Mouse (Mus musculus): Measurements from ENCODE around the gene Zcchc10. TPM values are rescaled to one million over a fixed set of nuclear protein-coding genes. Genes with fewer than 3 reads are reported as not detected.

Zcchc10 gene
- total RNA-seq, 2 experiments from 2014 or later = 4.0 to 19.3 TPM

DNA sequence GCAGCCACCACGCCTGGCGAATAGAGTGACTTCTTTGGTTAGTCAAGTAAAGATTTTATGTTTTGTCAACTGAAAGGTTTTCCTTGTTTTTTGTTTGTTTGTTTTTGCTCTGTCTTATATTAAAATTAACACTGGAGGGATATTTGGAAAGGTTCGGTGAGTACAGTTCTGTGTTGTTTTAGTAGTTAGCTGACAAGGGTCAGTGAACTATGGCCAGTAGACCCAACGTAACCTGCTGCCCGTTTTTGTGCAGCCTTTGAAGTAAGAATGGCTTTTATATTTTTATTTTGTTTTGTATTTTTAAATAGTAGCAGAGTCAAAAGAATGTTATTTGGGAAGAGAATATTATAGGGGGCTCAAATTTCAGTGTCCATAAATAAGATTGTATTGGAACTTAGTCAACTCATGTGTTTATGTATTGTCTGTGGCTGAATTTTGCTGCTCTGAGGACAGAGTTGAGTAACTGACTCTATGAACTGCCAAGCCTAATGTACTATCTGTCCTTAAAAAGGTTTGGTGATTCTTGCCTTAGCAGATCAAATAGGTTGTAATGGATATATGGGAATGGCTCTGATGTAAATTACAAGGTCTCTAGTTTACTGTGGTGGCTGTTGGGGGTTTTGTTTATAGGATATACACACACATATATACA lies 34.2 kb downstream of the Zcchc10 start:
- ATAC-seq (replicated peaks; ENCODE audit: low FRiP score, poor library complexity, severe bottlenecking) = no peak

DNA sequence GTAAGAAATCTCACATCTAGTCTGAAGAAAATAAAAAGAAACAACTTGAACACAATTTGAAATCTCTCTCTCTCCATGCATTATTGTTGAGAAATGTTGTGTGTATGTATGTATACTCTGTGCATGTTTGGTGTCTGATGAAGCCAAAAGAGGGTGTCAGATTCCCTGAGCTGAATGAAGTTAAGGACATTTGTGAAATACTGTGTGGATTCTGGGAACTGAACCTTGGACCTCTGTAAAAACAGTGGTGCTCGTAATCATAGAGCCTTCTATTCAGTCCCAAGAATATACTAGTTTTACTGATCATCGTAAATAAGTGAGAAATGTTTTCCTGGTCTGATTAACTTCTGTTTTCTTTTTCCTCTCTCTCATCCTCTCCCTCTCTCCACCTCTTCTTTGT lies 42.6 kb downstream of the Zcchc10 start:
- no peak for ATAC-seq (replicated peaks; ENCODE audit: low FRiP score, poor library complexity, severe bottlenecking)

DNA sequence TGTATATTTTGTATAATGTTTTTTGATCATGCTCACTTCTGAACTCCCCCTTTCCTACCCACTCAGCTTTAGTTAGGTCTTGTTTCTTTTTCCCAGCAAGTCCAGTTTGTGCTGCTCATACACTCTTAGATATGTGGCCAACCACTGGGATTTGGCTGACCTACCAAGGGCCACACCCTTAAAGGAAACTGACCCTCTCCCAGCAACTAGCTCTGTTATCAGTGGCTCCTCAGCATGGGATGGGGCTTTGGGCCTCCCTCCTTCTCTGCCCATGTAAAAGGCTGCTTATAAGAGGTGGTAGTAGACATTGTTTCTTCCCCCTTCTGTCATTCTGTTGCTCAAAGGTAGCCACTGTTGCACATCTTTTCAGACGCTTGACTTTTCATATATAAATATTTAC lies 54.4 kb downstream of the Zcchc10 start:
- no peak; the same call in 1 of the 2 replicates for ATAC-seq (replicated peaks; ENCODE audit: low FRiP score, poor library complexity, severe bottlenecking)

Other genes starting within 250 kb of the Zcchc10 start
- 36.5 and 48.7 TPM in 2 replicates for gene Hspa4, start 24.2 kb upstream of the Zcchc10 start, total RNA-seq (2015; ENCODE audit: low replicate concordance)
- gene Hspa4, start 24.2 kb upstream of the Zcchc10 start, total RNA-seq (2017; ENCODE audit: low replicate concordance) = 101 and 152 TPM in 2 replicates
- gene Aff4, start 26.2 kb downstream of the Zcchc10 start, total RNA-seq (2015; ENCODE audit: low replicate concordance) = 23.9 and 67.4 TPM in 2 replicates
- 20.7 and 27.0 TPM in 2 replicates for gene Aff4, start 26.2 kb downstream of the Zcchc10 start, total RNA-seq (2017; ENCODE audit: low replicate concordance)
- not detected in 2 replicates for gene Leap2, start 98.5 kb downstream of the Zcchc10 start, total RNA-seq (2015; ENCODE audit: low replicate concordance)
- not detected in 2 replicates for gene Leap2, start 98.5 kb downstream of the Zcchc10 start, total RNA-seq (2017; ENCODE audit: low replicate concordance)
- gene Uqcrq, start 106.2 kb downstream of the Zcchc10 start, total RNA-seq (2015; ENCODE audit: low replicate concordance) = 79.2 and 113 TPM in 2 replicates
- gene Uqcrq, start 106.2 kb downstream of the Zcchc10 start, total RNA-seq (2017; ENCODE audit: low replicate concordance) = 29.4 and 33.0 TPM in 2 replicates
- not detected in 2 replicates for gene Gdf9, start 106.3 kb downstream of the Zcchc10 start, total RNA-seq (2015; ENCODE audit: low replicate concordance)
- 0.77 TPM in 1 of 2 replicates, not detected in the other for gene Gdf9, start 106.3 kb downstream of the Zcchc10 start, total RNA-seq (2017; ENCODE audit: low replicate concordance)
- not detected in 2 replicates for gene Gm10447, start 132.4 kb downstream of the Zcchc10 start, total RNA-seq (2015; ENCODE audit: low replicate concordance)
- gene Gm10447, start 132.4 kb downstream of the Zcchc10 start, total RNA-seq (2017; ENCODE audit: low replicate concordance) = not detected in 2 replicates
- gene Shroom1, start 132.5 kb downstream of the Zcchc10 start, total RNA-seq (2015; ENCODE audit: low replicate concordance) = not detected in 2 replicates
- not detected in 2 replicates for gene Shroom1, start 132.5 kb downstream of the Zcchc10 start, total RNA-seq (2017; ENCODE audit: low replicate concordance)
- not detected in 2 replicates for gene Gm9837, start 145.8 kb downstream of the Zcchc10 start, total RNA-seq (2015; ENCODE audit: low replicate concordance)
- gene Gm9837, start 145.8 kb downstream of the Zcchc10 start, total RNA-seq (2017; ENCODE audit: low replicate concordance) = not detected in 2 replicates
- gene Gm9945, start 155.5 kb downstream of the Zcchc10 start, total RNA-seq (2015; ENCODE audit: low replicate concordance) = 5.8 TPM in 1 of 2 replicates, not detected in the other
- gene Gm9945, start 155.5 kb downstream of the Zcchc10 start, total RNA-seq (2017; ENCODE audit: low replicate concordance) = not detected in 2 replicates
- 29.9 and 42.8 TPM in 2 replicates for gene Sowaha, start 155.6 kb downstream of the Zcchc10 start, total RNA-seq (2015; ENCODE audit: low replicate concordance)
- 36.8 and 50.7 TPM in 2 replicates for gene Sowaha, start 155.6 kb downstream of the Zcchc10 start, total RNA-seq (2017; ENCODE audit: low replicate concordance)
- gene Sept8, start 194.6 kb downstream of the Zcchc10 start, total RNA-seq (2015; ENCODE audit: low replicate concordance) = 143 and 148 TPM in 2 replicates
- gene Sept8, start 194.6 kb downstream of the Zcchc10 start, total RNA-seq (2017; ENCODE audit: low replicate concordance) = 101 and 111 TPM in 2 replicates
- gene Kif3a, start 242.7 kb downstream of the Zcchc10 start, total RNA-seq (2015; ENCODE audit: low replicate concordance) = 1.3 and 10.5 TPM in 2 replicates
- 3.5 and 4.6 TPM in 2 replicates for gene Kif3a, start 242.7 kb downstream of the Zcchc10 start, total RNA-seq (2017; ENCODE audit: low replicate concordance)